Mouse (Mus musculus) bone marrow macrophage, adult 2 months (primary cell): Measurements from ENCODE around the gene Smim23. TPM values are rescaled to one million over a fixed set of nuclear protein-coding genes. Genes with fewer than 3 reads are reported as not detected.

ENCODE experiments used
- H3K27ac ChIP-seq: 2 replicates; pipeline ENCODE4 v1.5.1; 2012; ENCODE audit warnings: low read depth, low read length; ENCODE audit not compliant: insufficient read depth
- H3K4me1 ChIP-seq: 2 replicates; pipeline ENCODE4 v1.6.1; 2012; ENCODE audit warnings: low read length; ENCODE audit not compliant: control insufficient read depth, insufficient read depth
- H3K4me3 ChIP-seq: 2 replicates; pipeline ENCODE4 v1.5.1; 2012; ENCODE audit warnings: mild to moderate bottlenecking, low read length, moderate library complexity; ENCODE audit not compliant: insufficient read depth
- CTCF ChIP-seq: IDR thresholded peaks from 2 replicates; pipeline ENCODE4 v1.5.1; 2012; ENCODE audit warnings: low read depth, mild to moderate bottlenecking, low read length, moderate library complexity
- POLR2A ChIP-seq: IDR thresholded peaks from 2 replicates; pipeline ENCODE4 v1.6.1; 2012; ENCODE audit warnings: mild to moderate bottlenecking, low read depth, low read length, borderline replicate concordance
- polyA plus RNA-seq: library from polyadenylated mRNA; stranded (reverse); fragments of >200 nt; gene quantifications from 2 replicates; pipeline ENCODE4 v1.2.4, GENCODE M21; 2012; ENCODE audit not compliant: missing spikeins, insufficient read depth, insufficient read length

Gene Smim23
- not detected in 2 replicates for polyA plus RNA-seq

- H3K4me1 ChIP-seq: no peaks in the 10 kb centered on the region
- TF ChIP-seq CTCF: no peak
- no peak for TF ChIP-seq POLR2A
- H3K27ac ChIP-seq: no peak within 1 kb of the TSS
- H3K4me3 ChIP-seq: no peak within 1 kb of the TSS
Measured at GRCm38 (mm10) chr11:32824505-32824904, at the start of gene Smim23. TSS of gene Smim23 (minus strand) at chr11:32824605.

GRCm38 (mm10) chr11:32868619-32869383 is 44.4 kb upstream of the Smim23 start:
- TF ChIP-seq CTCF (no peak), POLR2A (no peak)
- Histone ChIP-seq H3K4me1 (no peaks in the 10 kb centered on the region), H3K4me3 (no peak overlapping the region), H3K27ac (no peak overlapping the region)

GRCm38 (mm10) chr11:32864615-32865014 is 40.2 kb upstream of the Smim23 start:
- Histone ChIP-seq H3K27ac (no peak overlapping the region), H3K4me1 (no peaks in the 10 kb centered on the region), H3K4me3 (no peak overlapping the region)
- TF ChIP-seq POLR2A (no peak), CTCF (no peak)

GRCm38 (mm10) chr11:32857418-32857879 is 33.0 kb upstream of the Smim23 start:
- H3K4me3 ChIP-seq: no peak overlapping the region
- TF ChIP-seq CTCF: no peak
- no peak for TF ChIP-seq POLR2A
- H3K27ac ChIP-seq: no peak overlapping the region
- no peaks in the 10 kb centered on the region for H3K4me1 ChIP-seq

GRCm38 (mm10) chr11:32846682-32847222 is 22.3 kb upstream of the Smim23 start:
- Histone ChIP-seq H3K27ac (no peak overlapping the region), H3K4me3 (no peak overlapping the region)
- TF ChIP-seq POLR2A (no peak), CTCF (no peak)

GRCm38 (mm10) chr11:32841169-32841568 is 16.8 kb upstream of the Smim23 start:
- TF ChIP-seq POLR2A (no peak), CTCF (no peak)
- Histone ChIP-seq H3K4me1 (no peaks in the 10 kb centered on the region), H3K4me3 (no peak overlapping the region), H3K27ac (no peak overlapping the region)

More at GRCm38 (mm10) chr11:32846682-32847222, 22.3 kb upstream of the Smim23 start:
- H3K4me1 ChIP-seq: no peaks in the 10 kb centered on the region

- H3K4me1 ChIP-seq: no peaks in the 10 kb centered on the region
- H3K4me3 ChIP-seq: no peak overlapping the region
- no peak overlapping the region for H3K27ac ChIP-seq
- no peak for TF ChIP-seq CTCF
- no peak for TF ChIP-seq POLR2A
Measured at GRCm38 (mm10) chr11:32840256-32840655, 15.9 kb upstream of the Smim23 start.

- Histone ChIP-seq H3K27ac (no peak overlapping the region), H3K4me1 (no peaks in the 10 kb centered on the region), H3K4me3 (no peak overlapping the region)
- TF ChIP-seq POLR2A: no peak
- TF ChIP-seq CTCF: no peak
Measured at GRCm38 (mm10) chr11:32835022-32835421, 10.6 kb upstream of the Smim23 start.

GRCm38 (mm10) chr11:32834367-32834918 is 10.0 kb upstream of the Smim23 start:
- Histone ChIP-seq H3K4me3 (no peak overlapping the region), H3K4me1 (no peaks in the 10 kb centered on the region), H3K27ac (no peak overlapping the region)
- TF ChIP-seq CTCF (no peak), POLR2A (no peak)

GRCm38 (mm10) chr11:32817566-32817965 is 6.8 kb downstream of the Smim23 start:
- Histone ChIP-seq H3K4me1 (no peaks in the 10 kb centered on the region), H3K27ac (no peak overlapping the region), H3K4me3 (no peak overlapping the region)
- no peak for TF ChIP-seq CTCF
- no peak for TF ChIP-seq POLR2A
